Mouse (Mus musculus) thymus, postnatal 4 days (tissue): Measurements from ENCODE around the gene Zfp672.
"Not testable (repeated sequence)": the region's sequence is repeated elsewhere in the genome, so short reads cannot be mapped to it uniquely, and the experiment has no call there.

Source experiments
- DNase-seq: peaks from one replicate; pipeline ENCODE4 v3.0.0; 2021

The Zfp672 gene

GRCm38 (mm10) chr11:58330276-58331148, at the start of gene Zfp672, which contains the start of gene Sh3bp5l:
TSS of gene Zfp672 (minus strand) at chr11:58330339.
TSS of gene Sh3bp5l (plus strand) at chr11:58330724.
- peak; percentile 88 for DNase-seq

GRCm38 (mm10) chr11:58379516-58379915, 49.4 kb upstream of the Zfp672 start:
- no peak for DNase-seq

GRCm38 (mm10) chr11:58378763-58379278, 48.7 kb upstream of the Zfp672 start, which contains the start of gene Lypd8:
TSS of gene Lypd8 (plus strand) at chr11:58379043.
- no peak for DNase-seq

DNA sequence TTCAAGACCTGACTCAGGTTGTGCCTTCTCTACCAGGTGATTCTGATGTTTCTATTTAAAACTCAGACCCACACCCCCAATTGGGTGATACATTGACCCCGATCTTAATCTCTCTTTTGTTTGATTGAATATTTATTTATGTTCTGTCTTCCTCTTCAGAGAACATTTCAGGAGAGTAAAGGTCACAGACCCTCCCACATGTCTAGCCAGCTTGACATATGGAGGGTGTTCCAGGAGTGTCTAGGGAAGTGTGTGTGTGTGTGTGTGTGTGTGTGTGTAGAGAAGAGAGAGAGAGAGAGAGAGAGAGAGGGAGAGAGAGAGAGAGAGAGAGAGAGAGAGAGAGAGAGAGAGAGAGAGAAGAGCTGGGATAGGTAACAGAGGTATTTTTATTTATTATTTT, 47.5 kb upstream of the Zfp672 start:
- no peak for DNase-seq

- DNase-seq, result no peak
Observed at GRCm38 (mm10) chr11:58377273-58377672, 47.1 kb upstream of the Zfp672 start.

- DNase-seq, result not testable (repeated sequence)
Observed at GRCm38 (mm10) chr11:58366191-58366590, 36.1 kb upstream of the Zfp672 start.

GRCm38 (mm10) chr11:58364454-58364853, 34.3 kb upstream of the Zfp672 start:
- no peak for DNase-seq

DNA sequence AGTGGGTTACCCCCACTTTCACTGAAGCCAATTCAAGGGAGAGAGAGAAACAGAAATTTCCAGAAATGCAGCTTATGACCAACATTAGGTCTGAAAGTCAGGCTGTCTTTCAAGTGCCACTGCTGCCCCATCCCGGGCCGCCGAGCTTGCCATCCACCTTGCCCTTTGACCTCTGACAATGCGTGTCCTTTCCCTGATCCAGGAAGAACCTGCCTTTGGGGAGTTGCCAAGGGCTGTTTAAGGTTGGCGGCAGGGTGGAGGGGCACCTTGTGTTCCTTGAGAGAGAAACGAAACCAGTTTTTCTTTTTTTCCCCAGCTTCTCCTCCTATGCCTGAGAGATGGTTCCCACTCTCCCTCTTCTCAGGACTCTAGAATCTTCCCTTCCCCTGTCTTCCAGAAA, 32.4 kb upstream of the Zfp672 start:
- not testable (repeated sequence) for DNase-seq

GRCm38 (mm10) chr11:58357844-58358534, 27.9 kb upstream of the Zfp672 start:
- DNase-seq, result no peak

GRCm38 (mm10) chr11:58357042-58357441, 26.9 kb upstream of the Zfp672 start:
- DNase-seq, result no peak

- DNase-seq, result no peak
Observed at GRCm38 (mm10) chr11:58354927-58355326, 24.8 kb upstream of the Zfp672 start.

DNA sequence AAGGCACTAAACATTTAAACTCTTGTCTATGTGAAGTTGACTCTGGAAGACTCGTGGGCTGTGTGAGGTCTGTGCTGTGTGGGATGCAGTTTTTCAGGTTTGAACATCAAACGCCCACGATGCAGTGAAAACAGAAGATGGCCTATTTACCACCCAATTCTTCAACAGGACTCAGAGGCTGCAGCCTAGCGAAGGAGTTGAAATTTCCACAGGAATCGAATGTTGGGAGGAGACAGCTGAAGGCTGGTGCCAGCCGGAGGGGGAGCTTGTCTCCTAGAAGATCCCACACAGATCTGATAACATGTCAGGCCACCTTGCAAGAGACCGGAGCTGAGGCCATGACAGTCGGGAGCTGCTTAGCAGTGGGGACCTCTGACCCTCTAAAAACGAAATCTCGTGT, 24.3 kb upstream of the Zfp672 start:
- no peak for DNase-seq

DNA sequence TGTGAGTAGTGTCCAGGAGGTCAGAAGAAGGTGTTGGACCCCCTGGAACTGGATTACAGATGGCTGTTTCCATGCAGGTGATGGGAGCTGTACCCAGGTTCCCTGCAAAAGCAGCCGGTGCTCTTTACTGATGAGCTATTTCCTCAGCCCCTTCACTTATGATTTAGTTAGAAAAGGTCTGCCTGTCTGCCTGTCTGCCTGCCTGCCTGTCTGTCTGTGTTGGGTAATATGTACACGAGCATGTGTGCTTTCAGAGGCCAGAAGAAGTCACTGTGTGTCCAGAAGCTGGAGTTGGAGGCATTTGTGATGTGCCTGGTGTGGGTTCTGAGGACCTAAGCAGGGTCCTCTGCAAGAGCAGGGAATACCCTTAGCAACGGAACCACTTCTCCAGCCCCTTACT, 23.6 kb upstream of the Zfp672 start:
- DNase-seq, result no peak

DNA sequence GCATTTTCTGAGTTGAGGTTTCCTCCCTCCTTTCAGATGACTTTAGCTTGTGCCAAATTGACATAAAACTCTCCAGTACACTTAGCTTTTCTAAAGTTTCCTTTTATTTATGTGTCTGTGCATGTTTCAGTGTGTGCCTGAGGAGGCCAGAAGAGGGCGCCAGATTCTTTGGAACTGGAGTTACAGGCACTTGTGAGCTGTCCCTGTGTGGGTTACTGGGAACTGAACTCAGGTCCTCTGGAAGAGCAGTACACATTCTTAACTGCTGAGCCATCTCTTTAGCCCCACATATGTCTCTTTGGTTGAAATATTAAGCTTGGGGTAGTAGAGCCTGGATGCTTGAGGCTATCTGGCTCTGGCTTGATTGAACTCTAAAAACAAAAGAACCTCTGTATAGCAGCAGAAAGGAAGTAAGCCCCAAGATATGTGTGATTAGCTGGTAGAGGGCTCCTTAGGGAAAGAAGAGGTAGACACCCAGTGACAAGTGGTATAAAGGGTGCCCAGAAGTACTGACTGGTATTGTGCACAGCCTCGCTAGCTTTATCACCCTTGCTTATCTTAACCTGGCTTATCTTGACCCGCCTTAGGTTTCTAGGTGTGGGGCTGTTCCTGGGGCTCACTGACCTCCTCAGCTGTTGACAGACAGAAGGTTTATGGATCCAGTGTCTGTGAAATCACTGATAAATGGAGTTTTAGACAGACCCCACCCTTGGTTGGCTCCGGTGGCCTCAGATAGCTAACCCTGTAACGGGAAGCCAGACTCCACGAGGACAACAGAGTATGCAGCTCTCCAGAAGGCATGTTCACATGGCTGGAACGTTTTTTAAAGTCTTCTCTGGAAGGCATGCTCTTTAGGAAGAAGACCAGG, 22.8 kb upstream of the Zfp672 start:
- peak; percentile 34 for DNase-seq

DNA sequence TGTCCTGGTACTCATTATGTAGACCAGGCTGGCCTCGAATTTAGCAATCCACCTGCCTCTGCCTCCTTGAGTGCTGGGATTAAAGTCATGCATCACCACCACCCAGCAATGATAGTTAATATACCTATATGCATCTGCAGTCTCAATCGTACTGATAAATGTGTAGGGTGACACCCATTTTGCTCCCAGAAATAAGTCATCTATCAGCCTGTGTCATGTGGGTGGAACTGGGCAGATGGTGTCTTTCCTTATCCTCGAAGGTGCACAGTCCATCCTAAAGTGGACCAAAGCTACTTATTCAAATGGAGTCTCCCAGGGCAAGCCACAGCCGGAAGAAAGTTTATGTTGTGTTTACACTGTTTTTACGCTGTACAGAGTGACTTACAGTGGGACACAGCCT, 21.0 kb upstream of the Zfp672 start:
- DNase-seq, result no peak

DNA sequence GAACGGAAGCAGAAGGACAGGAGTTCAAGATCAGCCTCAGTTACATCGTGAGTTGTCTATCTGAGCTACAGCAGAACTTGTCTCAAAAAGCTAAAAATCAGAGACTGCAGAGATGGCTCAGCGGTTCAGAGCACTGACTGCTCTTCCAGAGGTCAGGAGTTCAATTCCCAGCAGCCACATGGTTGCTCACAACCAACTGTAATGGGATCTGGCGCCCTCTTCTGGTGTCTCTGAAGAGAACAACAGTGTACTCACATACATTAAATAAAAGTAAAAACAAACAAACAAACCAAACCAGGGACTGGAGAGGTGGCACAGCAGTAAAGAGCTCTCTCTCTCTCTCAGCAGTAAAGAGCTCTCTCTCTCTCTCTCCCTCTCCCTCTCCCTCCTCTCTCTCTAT, 20.5 kb upstream of the Zfp672 start:
- peak; percentile 51 for DNase-seq

- no peak for DNase-seq
Observed at GRCm38 (mm10) chr11:58346745-58347144, 16.6 kb upstream of the Zfp672 start.

- no peak for DNase-seq
Observed at GRCm38 (mm10) chr11:58334746-58335145, 4.6 kb upstream of the Zfp672 start.

DNA sequence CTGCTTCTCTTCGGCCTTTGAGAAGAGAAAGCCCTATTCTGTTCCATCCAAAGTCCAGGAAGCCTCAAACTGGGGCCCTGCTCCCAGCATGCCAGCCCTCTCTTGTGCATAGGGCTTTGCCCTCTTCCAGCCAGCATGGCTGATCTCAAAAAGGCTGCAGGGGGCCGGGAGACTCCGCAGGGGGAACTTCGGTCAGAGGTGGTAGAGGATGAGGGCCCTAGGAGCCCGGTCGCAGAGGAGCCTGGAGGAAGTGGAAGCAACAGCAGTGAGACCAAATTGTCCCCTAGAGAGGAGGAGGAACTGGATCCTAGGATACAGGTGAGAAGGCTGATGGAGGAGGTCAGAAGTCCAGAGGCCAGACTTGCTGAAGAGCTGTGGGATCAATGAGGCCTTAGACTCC, 1.4 kb upstream of the Zfp672 start:
- no peak for DNase-seq

DNA sequence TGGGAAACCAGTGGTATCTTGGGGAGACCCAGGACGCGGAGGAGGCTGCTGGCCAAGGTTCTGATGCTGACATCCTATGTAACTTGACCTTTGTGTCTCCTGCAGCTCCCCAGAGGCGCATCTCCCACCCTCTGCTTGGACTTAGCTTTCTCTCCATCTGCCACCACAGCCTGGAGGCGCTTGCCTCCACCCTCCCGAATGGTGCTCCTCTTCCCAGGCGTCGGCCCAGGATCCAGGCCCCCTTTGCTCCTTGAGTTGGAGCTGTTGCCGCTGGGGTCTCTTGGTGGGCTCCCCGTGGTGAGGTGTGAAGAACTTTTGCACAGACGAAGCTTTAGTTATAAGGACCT, 983 bp upstream of the Zfp672 start:
- no peak for DNase-seq

- DNase-seq, result no peak
Observed at GRCm38 (mm10) chr11:58329906-58330275, 248 bp downstream of the Zfp672 start.

DNA sequence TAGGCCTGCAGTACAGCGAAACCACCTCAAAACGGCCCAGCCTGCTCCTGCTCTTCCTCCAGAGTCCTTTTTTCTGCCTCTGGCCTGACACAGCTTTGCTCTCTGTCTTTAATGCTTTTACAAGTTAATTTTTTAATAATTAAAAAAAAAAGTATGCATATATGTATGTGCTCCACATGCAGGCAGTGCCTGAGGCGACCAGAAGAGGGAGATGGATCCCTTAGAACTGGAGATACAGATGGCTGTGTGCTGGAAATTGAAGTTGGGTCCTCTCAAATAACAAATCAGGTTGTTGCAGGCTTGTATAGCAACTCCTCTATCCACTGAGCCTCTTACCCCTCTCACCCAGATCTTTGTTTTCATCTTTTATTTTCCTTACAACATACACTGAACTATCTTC, 3.4 kb downstream of the Zfp672 start:
- no peak for DNase-seq

GRCm38 (mm10) chr11:58324614-58325229, 5.4 kb downstream of the Zfp672 start:
- no peak for DNase-seq
